Mouse (Mus musculus) heart, adult 2 months (tissue): Measurements from ENCODE around the gene Gpr4. TPM values are rescaled to one million over a fixed set of nuclear protein-coding genes. Genes with fewer than 3 reads are reported as not detected.
A peak's percentile ranks its signal among the peaks of the same experiment; 100 is the strongest.

ENCODE experiments used
- DNase-seq, 2 experiments: peaks; one replicate each; pipeline ENCODE4 v3.0.0; 2021
- H3K27ac ChIP-seq: fragments of 200-600 bp; 2 replicates; pipeline ENCODE4 v1.8.1; 2022
- H3K27me3 ChIP-seq: fragments of 200-500 bp; 2 replicates; pipeline ENCODE4 v1.6.1; 2012; ENCODE audit warnings: mild to moderate bottlenecking, low read length, inconsistent platforms, mixed read lengths; ENCODE audit not compliant: control insufficient read depth, insufficient read depth
- H3K36me3 ChIP-seq: fragments of 200-500 bp; 2 replicates; pipeline ENCODE4 v1.6.1; 2012; ENCODE audit warnings: low read length, inconsistent platforms; ENCODE audit not compliant: control insufficient read depth, insufficient read depth
- H3K4me1 ChIP-seq: fragments of 200-500 bp; 2 replicates; pipeline ENCODE4 v1.6.1; 2011; ENCODE audit warnings: low read length; ENCODE audit not compliant: control insufficient read depth, insufficient read depth
- H3K4me3 ChIP-seq: fragments of 200-600 bp; 2 replicates; pipeline ENCODE4 v1.8.1; 2022
- H3K79me2 ChIP-seq: fragments of 200-500 bp; replicated peaks from 2 replicates; pipeline ENCODE4 v1.6.1; 2012; ENCODE audit warnings: mild to moderate bottlenecking, inconsistent platforms, low read length, moderate library complexity, mixed read lengths; ENCODE audit not compliant: control insufficient read depth, insufficient read depth
- H3K9ac ChIP-seq: fragments of 200-500 bp; 2 replicates; pipeline ENCODE4 v1.6.1; 2012; ENCODE audit warnings: low read depth, mild to moderate bottlenecking, control low read depth, inconsistent platforms, low read length, mixed read lengths
- CTCF ChIP-seq: fragments of 200-600 bp; IDR thresholded peaks from 2 replicates; pipeline ENCODE4 v1.8.1; 2022; ENCODE audit warnings: antibody characterized with exemption, mild to moderate bottlenecking, moderate library complexity
- EP300 ChIP-seq: fragments of 200-500 bp; IDR thresholded peaks from 2 replicates; pipeline ENCODE4 v1.6.1; 2011; ENCODE audit warnings: low read depth, low read length, control low read depth; ENCODE audit not compliant: insufficient read depth
- POLR2A ChIP-seq: fragments of 200-500 bp; IDR thresholded peaks from 2 replicates; pipeline ENCODE4 v1.6.1; 2011; ENCODE audit warnings: mild to moderate bottlenecking, low read depth, low read length, control low read depth; ENCODE audit not compliant: insufficient read depth
- WGBS: fragments of 180-500 bp; shearing (Covaris S2); methylation state at CpG from one replicate; pipeline ENCODE4 v1.1.7; 2018; 5-methylcytosine and 5-hydroxymethylcytosine counted together
- intact Hi-C: fragments of 180-260 bp; cut with DNase I; formaldehyde crosslinking; loops from one replicate; pipeline ENCODE4 v1.15.1; 2025
- microRNA-seq, 2 experiments: library from miRNA; unstranded; fragments of <30 nt; microRNA quantifications; one replicate each; pipeline ENCODE4 v1.2.0; 2021
- polyA plus RNA-seq: library from polyadenylated mRNA; depleted of rRNA; stranded (reverse); fragments of >200 nt; gene quantifications from 2 replicates; pipeline ENCODE4 v1.2.3, GENCODE M21; 2012; rRNA removed
- total RNA-seq, 2 experiments: library from RNA; stranded (reverse); gene quantifications; 2 replicates each; pipeline ENCODE4 v1.2.3; 2021

The Gpr4 gene
- total and polyA plus RNA-seq, 3 experiments, result 6.8 to 17.1 (median 7.2) TPM

DNA sequence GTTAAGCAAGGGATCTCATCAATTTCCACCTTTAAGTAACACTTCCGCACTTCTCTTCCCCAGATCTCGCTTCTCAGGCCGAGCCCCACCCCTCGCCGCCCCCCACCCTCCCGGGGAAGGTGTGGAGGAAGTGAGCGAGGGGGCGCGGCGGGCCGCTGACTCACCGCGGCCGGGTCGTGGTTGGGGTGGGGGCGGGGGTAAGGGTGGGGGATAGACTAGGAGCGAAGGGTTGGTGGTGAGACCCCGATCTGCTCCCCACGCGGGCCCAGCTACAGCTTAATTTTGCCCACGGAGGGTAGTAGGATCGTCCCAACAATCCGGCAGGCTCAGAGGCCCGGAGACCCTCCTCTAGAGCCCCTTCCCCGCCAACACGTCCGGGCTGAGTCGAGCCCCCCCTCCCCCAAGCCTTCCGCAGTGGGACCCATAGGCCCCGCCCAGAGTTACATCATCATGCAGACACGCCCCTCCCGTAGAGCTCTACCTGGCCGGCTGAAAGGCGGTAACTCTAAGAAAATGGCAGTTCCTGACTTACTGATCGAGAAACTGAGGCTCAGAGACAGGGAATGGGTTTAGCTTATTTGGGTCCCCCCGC is 59.9 kb downstream of the Gpr4 start:
- peak; percentile 77 to 80 for DNase-seq
- intact Hi-C loops, result loop anchor here (5.0 kb wide), 1 partner anchor 60 kb away; the partner anchor contains the start of gene Gpr4
- WGBS, result 1% methylated on average over 36 of the region's 36 CpGs
- Histone ChIP-seq H3K27me3 (no peaks in the 10 kb centered on the region), H3K27ac (peak overlapping the region; percentile 90), H3K9ac (peak overlapping the region; percentile 93), H3K36me3 (peaks cover 5% of the 10 kb centered on the region; the same call in 1 of the 2 replicates), H3K79me2 (peaks cover 3% of the 10 kb centered on the region), H3K4me1 (peaks cover 11% of the 10 kb centered on the region), H3K4me3 (peak overlapping the region; percentile 65)
- no peak for TF ChIP-seq CTCF
- TF ChIP-seq POLR2A, result no peak
- TF ChIP-seq EP300, result no peak

Small RNA genes lying within 50 kb of the gene (microRNA-seq; reads per million reads assigned to microRNA genes)
- 238 to 277 reads per million in 2 experiments for gene Mir330

Other genes starting within 250 kb of the Gpr4 start
- not detected for gene Nanos2, start 225.1 kb upstream of the Gpr4 start, total RNA-seq
- 0.08 TPM in 1 of 2 replicates, not detected in the other for gene Nanos2, start 225.1 kb upstream of the Gpr4 start, polyA plus RNA-seq
- 1 to 10 TPM; 3.5 to 3.9 TPM for gene Mypop, start 221.3 kb upstream of the Gpr4 start, total RNA-seq
- gene Mypop, start 221.3 kb upstream of the Gpr4 start, polyA plus RNA-seq, result 3.4 and 4.0 TPM in 2 replicates
- 10 to 100 TPM; 22.5 to 24.5 TPM for gene Irf2bp1, start 208.5 kb upstream of the Gpr4 start, total RNA-seq
- gene Irf2bp1, start 208.5 kb upstream of the Gpr4 start, polyA plus RNA-seq, result 12.7 and 15.1 TPM in 2 replicates
- gene Foxa3, start 189.0 kb upstream of the Gpr4 start, total RNA-seq, result not detected
- 0.06 TPM in 1 of 2 replicates, not detected in the other for gene Foxa3, start 189.0 kb upstream of the Gpr4 start, polyA plus RNA-seq
- gene Sympk, start 188.2 kb upstream of the Gpr4 start, total RNA-seq, result 10 to 100 TPM; 93.2 to 99.4 TPM
- 54.9 and 61.3 TPM in 2 replicates for gene Sympk, start 188.2 kb upstream of the Gpr4 start, polyA plus RNA-seq
- gene Rsph6a, start 157.8 kb upstream of the Gpr4 start, total RNA-seq, result not detected
- gene Rsph6a, start 157.8 kb upstream of the Gpr4 start, polyA plus RNA-seq, result 0.06 TPM in 1 of 2 replicates, not detected in the other
- gene Dmwd, start 136.3 kb upstream of the Gpr4 start, total RNA-seq, result 10 to 100 TPM; 47.8 to 54.9 TPM
- gene Dmwd, start 136.3 kb upstream of the Gpr4 start, polyA plus RNA-seq, result 70.9 and 79.4 TPM in 2 replicates
- gene Dmpk, start 128.7 kb upstream of the Gpr4 start, total RNA-seq, result 100 to 1,000 TPM; 482 to 516 TPM
- 1,225 and 1,460 TPM in 2 replicates for gene Dmpk, start 128.7 kb upstream of the Gpr4 start, polyA plus RNA-seq
- gene Six5, start 117.9 kb upstream of the Gpr4 start, total RNA-seq, result 1 to 10 TPM; 7.1 to 8.2 TPM
- 26.0 and 29.8 TPM in 2 replicates for gene Six5, start 117.9 kb upstream of the Gpr4 start, polyA plus RNA-seq
- not detected for gene Gm4969, start 94.2 kb upstream of the Gpr4 start, total RNA-seq
- 0.09 TPM in 1 of 2 replicates, not detected in the other for gene Gm4969, start 94.2 kb upstream of the Gpr4 start, polyA plus RNA-seq
- gene Fbxo46, start 92.7 kb upstream of the Gpr4 start, total RNA-seq, result 1 to 10 TPM; 4.5 to 5.2 TPM
- gene Fbxo46, start 92.7 kb upstream of the Gpr4 start, polyA plus RNA-seq, result 3.3 and 5.4 TPM in 2 replicates
- 1 to 10 TPM; 3.8 to 4.6 TPM for gene Qpctl, start 63.2 kb upstream of the Gpr4 start, total RNA-seq
- gene Qpctl, start 63.2 kb upstream of the Gpr4 start, polyA plus RNA-seq, result 5.3 and 6.3 TPM in 2 replicates
- 10 to 100 TPM; 58.7 to 68.7 TPM for gene Snrpd2, start 62.8 kb upstream of the Gpr4 start, total RNA-seq
- 28.6 and 34.7 TPM in 2 replicates for gene Snrpd2, start 62.8 kb upstream of the Gpr4 start, polyA plus RNA-seq
- gene Gipr, start 46.4 kb upstream of the Gpr4 start, total RNA-seq, result under 1 TPM in 1 of 2 experiments, not detected in 1; 0.16 TPM
- 2.5 and 3.0 TPM in 2 replicates for gene Gipr, start 46.4 kb upstream of the Gpr4 start, polyA plus RNA-seq
- 10 to 100 TPM; 35.6 to 38.7 TPM for gene Eml2, start 36.1 kb upstream of the Gpr4 start, total RNA-seq
- gene Eml2, start 36.1 kb upstream of the Gpr4 start, polyA plus RNA-seq, result 37.3 and 38.8 TPM in 2 replicates
- gene Opa3, start 15.8 kb downstream of the Gpr4 start, total RNA-seq, result 10 to 100 TPM; 59.9 to 66.0 TPM
- 64.6 and 91.3 TPM in 2 replicates for gene Opa3, start 15.8 kb downstream of the Gpr4 start, polyA plus RNA-seq
- 10 to 100 TPM; 25.1 to 30.8 TPM for gene Vasp, start 59.3 kb downstream of the Gpr4 start, total RNA-seq
- 43.3 and 51.5 TPM in 2 replicates for gene Vasp, start 59.3 kb downstream of the Gpr4 start, polyA plus RNA-seq
- gene Ppm1n, start 67.5 kb downstream of the Gpr4 start, total RNA-seq, result under 1 TPM in 1 of 2 experiments, not detected in 1; 0.21 TPM
- 0.09 and 0.33 TPM in 2 replicates for gene Ppm1n, start 67.5 kb downstream of the Gpr4 start, polyA plus RNA-seq
- gene Rtn2, start 70.1 kb downstream of the Gpr4 start, total RNA-seq, result 100 to 1,000 TPM; 114 to 136 TPM
- gene Rtn2, start 70.1 kb downstream of the Gpr4 start, polyA plus RNA-seq, result 273 and 340 TPM in 2 replicates
- 1 to 10 TPM in 1 of 2 experiments, under 1 TPM in 1; 0.89 to 1.1 TPM for gene Fosb, start 97.5 kb downstream of the Gpr4 start, total RNA-seq
- gene Fosb, start 97.5 kb downstream of the Gpr4 start, polyA plus RNA-seq, result 0.94 and 1.1 TPM in 2 replicates
- 10 to 100 TPM; 46.8 to 48.6 TPM for gene Ercc1, start 132.2 kb downstream of the Gpr4 start, total RNA-seq
- 47.1 and 49.1 TPM in 2 replicates for gene Ercc1, start 132.2 kb downstream of the Gpr4 start, polyA plus RNA-seq
- 1 to 10 TPM; 9.3 to 9.7 TPM for gene Cd3eap, start 146.9 kb downstream of the Gpr4 start, total RNA-seq
- 4.4 and 4.7 TPM in 2 replicates for gene Cd3eap, start 146.9 kb downstream of the Gpr4 start, polyA plus RNA-seq
- 10 to 100 TPM; 43.9 to 45.1 TPM for gene Ppp1r13l, start 147.2 kb downstream of the Gpr4 start, total RNA-seq
- 23.5 and 30.1 TPM in 2 replicates for gene Ppp1r13l, start 147.2 kb downstream of the Gpr4 start, polyA plus RNA-seq
- 10 to 100 TPM; 10.9 to 11.6 TPM for gene Ercc2, start 169.5 kb downstream of the Gpr4 start, total RNA-seq
- gene Ercc2, start 169.5 kb downstream of the Gpr4 start, polyA plus RNA-seq, result 22.6 and 24.8 TPM in 2 replicates
- under 1 TPM; 0.21 to 0.25 TPM for gene Klc3, start 191.6 kb downstream of the Gpr4 start, total RNA-seq
- gene Klc3, start 191.6 kb downstream of the Gpr4 start, polyA plus RNA-seq, result 0.29 and 0.59 TPM in 2 replicates
- 1,000 to 10,000 TPM; 3,482 to 3,985 TPM for gene Ckm, start 192.2 kb downstream of the Gpr4 start, total RNA-seq
- 7,008 and 7,255 TPM in 2 replicates for gene Ckm, start 192.2 kb downstream of the Gpr4 start, polyA plus RNA-seq
- gene Mark4, start 246.3 kb downstream of the Gpr4 start, total RNA-seq, result 10 to 100 TPM; 22.4 to 27.2 TPM
- 11.1 and 11.8 TPM in 2 replicates for gene Mark4, start 246.3 kb downstream of the Gpr4 start, polyA plus RNA-seq